Mouse (Mus musculus): ENCODE results near the gene Ccdc57. TPM values are rescaled to one million over a fixed set of nuclear protein-coding genes. Genes with fewer than 3 reads are reported as not detected.
"Not testable (repeated sequence)": the region's sequence is repeated elsewhere in the genome, so short reads cannot be mapped to it uniquely, and the experiment has no call there.

Ccdc57 gene
- polyA plus RNA-seq, 1 experiment from 2014 or later: 5.6 TPM

GRCm38 (mm10) chr11:120789810-120790209, 142.9 kb downstream of the Ccdc57 start:
- H3K4me3 ChIP-seq (ENCODE audit: low read depth, low read length): no peak overlapping the region
- 77% methylated on average over 3 of the region's 3 CpGs for WGBS
- no peak overlapping the region for H3K9ac ChIP-seq (replicated peaks; ENCODE audit: low read depth, low read length)
- no peaks in the 10 kb centered on the region for H3K9me3 ChIP-seq (ENCODE audit: control insufficient read depth, low read depth, low read length)
- no peak overlapping the region for H3K4me2 ChIP-seq (replicated peaks; ENCODE audit: low read depth, low read length)
- H3K4me1 ChIP-seq (ENCODE audit: control insufficient read depth, insufficient read depth, low read length): peaks cover 10% of the 10 kb centered on the region; the same call in 1 of the 2 replicates
- no peak for ATAC-seq (ENCODE audit: insufficient number of reproducible peaks, insufficient read depth, low FRiP score, low read depth)
- H3K27me3 ChIP-seq (ENCODE audit: control insufficient read depth, insufficient read depth, low read length): no peaks in the 10 kb centered on the region
- H3K27ac ChIP-seq (ENCODE audit: low read length): no peak overlapping the region
- H3K36me3 ChIP-seq (ENCODE audit: control insufficient read depth, insufficient read depth, low read length): peaks cover 72% of the 10 kb centered on the region

GRCm38 (mm10) chr11:120789355-120789754, 143.3 kb downstream of the Ccdc57 start:
- 75% methylated on average over 4 of the region's 4 CpGs for WGBS
- Histone ChIP-seq H3K4me1 (ENCODE audit: control insufficient read depth, insufficient read depth, low read length) (peaks cover 7% of the 10 kb centered on the region; the same call in 1 of the 2 replicates), H3K4me3 (ENCODE audit: low read depth, low read length) (no peak overlapping the region), H3K36me3 (ENCODE audit: control insufficient read depth, insufficient read depth, low read length) (peaks cover 71% of the 10 kb centered on the region), H3K9ac (replicated peaks; ENCODE audit: low read depth, low read length) (no peak overlapping the region), H3K9me3 (ENCODE audit: control insufficient read depth, low read depth, low read length) (no peaks in the 10 kb centered on the region), H3K27ac (ENCODE audit: low read length) (no peak overlapping the region), H3K27me3 (ENCODE audit: control insufficient read depth, insufficient read depth, low read length) (no peaks in the 10 kb centered on the region), H3K4me2 (replicated peaks; ENCODE audit: low read depth, low read length) (no peak overlapping the region)
- no peak for ATAC-seq (ENCODE audit: insufficient number of reproducible peaks, insufficient read depth, low FRiP score, low read depth)

GRCm38 (mm10) chr11:120788460-120788859, 144.2 kb downstream of the Ccdc57 start:
- not testable (repeated sequence) for H3K9ac ChIP-seq (replicated peaks; ENCODE audit: low read depth, low read length); ATAC-seq (ENCODE audit: insufficient number of reproducible peaks, insufficient read depth, low FRiP score, low read depth); H3K4me3 ChIP-seq (ENCODE audit: low read depth, low read length); H3K9me3 ChIP-seq (ENCODE audit: control insufficient read depth, low read depth, low read length); H3K4me1 ChIP-seq (ENCODE audit: control insufficient read depth, insufficient read depth, low read length); H3K27ac ChIP-seq (ENCODE audit: low read length); H3K27me3 ChIP-seq (ENCODE audit: control insufficient read depth, insufficient read depth, low read length); H3K4me2 ChIP-seq (replicated peaks; ENCODE audit: low read depth, low read length)
- peaks cover 67% of the 10 kb centered on the region for H3K36me3 ChIP-seq (ENCODE audit: control insufficient read depth, insufficient read depth, low read length)
- 89% methylated on average over 9 of the region's 10 CpGs for WGBS

GRCm38 (mm10) chr11:120785145-120785544, 147.5 kb downstream of the Ccdc57 start:
- H3K4me2 ChIP-seq (replicated peaks; ENCODE audit: low read depth, low read length): peak overlapping the region; percentile 93
- H3K9me3 ChIP-seq (ENCODE audit: control insufficient read depth, low read depth, low read length): no peaks in the 10 kb centered on the region
- no peak for ATAC-seq (ENCODE audit: insufficient number of reproducible peaks, insufficient read depth, low FRiP score, low read depth)
- H3K27me3 ChIP-seq (ENCODE audit: control insufficient read depth, insufficient read depth, low read length): no peaks in the 10 kb centered on the region
- H3K4me1 ChIP-seq (ENCODE audit: control insufficient read depth, insufficient read depth, low read length): peaks cover 7% of the 10 kb centered on the region; the same call in 1 of the 2 replicates
- WGBS: 35% methylated on average over 9 of the region's 9 CpGs
- H3K27ac ChIP-seq (ENCODE audit: low read length): no peak overlapping the region
- H3K36me3 ChIP-seq (ENCODE audit: control insufficient read depth, insufficient read depth, low read length): peaks cover 39% of the 10 kb centered on the region
- H3K4me3 ChIP-seq (ENCODE audit: low read depth, low read length): peak overlapping the region; percentile 85
- peak overlapping the region; percentile 88 for H3K9ac ChIP-seq (replicated peaks; ENCODE audit: low read depth, low read length)

- Histone ChIP-seq H3K36me3 (ENCODE audit: control insufficient read depth, insufficient read depth, low read length) (peaks cover 32% of the 10 kb centered on the region), H3K27ac (ENCODE audit: low read length) (peak within 1 kb of the TSS; percentile 70), H3K4me1 (ENCODE audit: control insufficient read depth, insufficient read depth, low read length) (peaks cover 7% of the 10 kb centered on the region; the same call in 1 of the 2 replicates), H3K9me3 (ENCODE audit: control insufficient read depth, low read depth, low read length) (no peaks in the 10 kb centered on the region), H3K4me2 (replicated peaks; ENCODE audit: low read depth, low read length) (peak within 1 kb of the TSS; percentile 93), H3K27me3 (ENCODE audit: control insufficient read depth, insufficient read depth, low read length) (no peaks in the 10 kb centered on the region), H3K9ac (replicated peaks; ENCODE audit: low read depth, low read length) (peak within 1 kb of the TSS; percentile 88), H3K4me3 (ENCODE audit: low read depth, low read length) (peak within 1 kb of the TSS; percentile 85)
- ATAC-seq (ENCODE audit: insufficient number of reproducible peaks, insufficient read depth, low FRiP score, low read depth): peak; percentile 80
- under 1% methylated on average over 75 of the region's 107 CpGs for WGBS
Measured at GRCm38 (mm10) chr11:120784064-120784791, 148.4 kb downstream of the Ccdc57 start, which contains the start of the genes Rfng and Gps1. TSS of gene Rfng (minus strand) at chr11:120784207. TSS of gene Gps1 (plus strand) at chr11:120784272.

GRCm38 (mm10) chr11:120783426-120784063, 149.1 kb downstream of the Ccdc57 start:
- peaks cover 7% of the 10 kb centered on the region; the same call in 1 of the 2 replicates for H3K4me1 ChIP-seq (ENCODE audit: control insufficient read depth, insufficient read depth, low read length)
- peak overlapping the region; percentile 93 for H3K4me2 ChIP-seq (replicated peaks; ENCODE audit: low read depth, low read length)
- peak overlapping the region; percentile 85 for H3K4me3 ChIP-seq (ENCODE audit: low read depth, low read length)
- H3K27ac ChIP-seq (ENCODE audit: low read length): peak overlapping the region; percentile 49
- WGBS: 2% methylated on average over 42 of the region's 42 CpGs
- H3K36me3 ChIP-seq (ENCODE audit: control insufficient read depth, insufficient read depth, low read length): peaks cover 29% of the 10 kb centered on the region
- H3K9me3 ChIP-seq (ENCODE audit: control insufficient read depth, low read depth, low read length): no peaks in the 10 kb centered on the region
- peak; percentile 11; the same call in 1 of the 2 replicates for ATAC-seq (ENCODE audit: insufficient number of reproducible peaks, insufficient read depth, low FRiP score, low read depth)
- H3K9ac ChIP-seq (replicated peaks; ENCODE audit: low read depth, low read length): peak overlapping the region; percentile 88
- H3K27me3 ChIP-seq (ENCODE audit: control insufficient read depth, insufficient read depth, low read length): no peaks in the 10 kb centered on the region

GRCm38 (mm10) chr11:120781361-120781760, 151.3 kb downstream of the Ccdc57 start:
- H3K9ac ChIP-seq (replicated peaks; ENCODE audit: low read depth, low read length); H3K27ac ChIP-seq (ENCODE audit: low read length); H3K27me3 ChIP-seq (ENCODE audit: control insufficient read depth, insufficient read depth, low read length); H3K4me2 ChIP-seq (replicated peaks; ENCODE audit: low read depth, low read length); H3K9me3 ChIP-seq (ENCODE audit: control insufficient read depth, low read depth, low read length); H3K4me1 ChIP-seq (ENCODE audit: control insufficient read depth, insufficient read depth, low read length); H3K4me3 ChIP-seq (ENCODE audit: low read depth, low read length); ATAC-seq (ENCODE audit: insufficient number of reproducible peaks, insufficient read depth, low FRiP score, low read depth): not testable (repeated sequence)
- 94% methylated on average over 6 of the region's 6 CpGs for WGBS
- H3K36me3 ChIP-seq (ENCODE audit: control insufficient read depth, insufficient read depth, low read length): peaks cover 11% of the 10 kb centered on the region

GRCm38 (mm10) chr11:120779876-120780275, 152.8 kb downstream of the Ccdc57 start:
- no peak overlapping the region for H3K27ac ChIP-seq (ENCODE audit: low read length)
- no peak overlapping the region for H3K9ac ChIP-seq (replicated peaks; ENCODE audit: low read depth, low read length)
- no peak for ATAC-seq (ENCODE audit: insufficient number of reproducible peaks, insufficient read depth, low FRiP score, low read depth)
- peaks cover 7% of the 10 kb centered on the region; the same call in 1 of the 2 replicates for H3K36me3 ChIP-seq (ENCODE audit: control insufficient read depth, insufficient read depth, low read length)
- H3K9me3 ChIP-seq (ENCODE audit: control insufficient read depth, low read depth, low read length): no peaks in the 10 kb centered on the region
- H3K4me2 ChIP-seq (replicated peaks; ENCODE audit: low read depth, low read length): no peak overlapping the region
- no peak overlapping the region for H3K4me3 ChIP-seq (ENCODE audit: low read depth, low read length)
- no peaks in the 10 kb centered on the region for H3K27me3 ChIP-seq (ENCODE audit: control insufficient read depth, insufficient read depth, low read length)
- H3K4me1 ChIP-seq (ENCODE audit: control insufficient read depth, insufficient read depth, low read length): peaks cover 1% of the 10 kb centered on the region
- WGBS: 87% methylated on average over 1 of the region's 1 CpGs
